Mouse (Mus musculus) cerebellum, adult 2 months (tissue): ENCODE results near the gene Sh2b3.

Experiments used
- CTCF ChIP-seq: fragments of 200-500 bp; IDR thresholded peaks from 2 replicates; pipeline ENCODE4 v1.5.1; 2011; ENCODE audit warnings: low read depth, mild to moderate bottlenecking, control low read depth, low read length, moderate library complexity, borderline replicate concordance; ENCODE audit not compliant: insufficient read depth
- POLR2A ChIP-seq: fragments of 200-500 bp; IDR thresholded peaks from 2 replicates; pipeline ENCODE4 v1.6.1; 2011; ENCODE audit warnings: low read length, control low read depth, borderline replicate concordance; ENCODE audit not compliant: insufficient read depth

GRCm38 (mm10) chr5:121822786-121823505 lies 14.5 kb downstream of the Sh2b3 start:
- TF ChIP-seq POLR2A (no peak), CTCF (no peak)
